Mouse (Mus musculus) limb, embryonic 14.5 days (tissue): ENCODE data around the gene Gm11032. TPM values are rescaled to one million over a fixed set of nuclear protein-coding genes. Genes with fewer than 3 reads are reported as not detected.

Experiments
- ATAC-seq: fragments of 200-750 bp; cut with Nextera tagmentation; 2 replicates; pipeline ENCODE4 v1.8.0; 2017; ENCODE audit warnings: low read depth, moderate number of reproducible peaks, moderate TSS enrichment; ENCODE audit not compliant: low FRiP score
- DNase-seq: peaks from one replicate; pipeline ENCODE4 v3.0.0-alpha.2; 2015; ENCODE audit warnings: low spot score
- H3K27ac ChIP-seq: fragments of 300-500 bp; sonication (generic); replicated peaks from 2 replicates; pipeline ENCODE4 v1.5.1; 2014; ENCODE audit warnings: low read depth, mild to moderate bottlenecking, low read length, moderate library complexity, mixed read lengths
- H3K27me3 ChIP-seq: fragments of 300-500 bp; sonication (generic); 2 replicates; pipeline ENCODE4 v1.6.1; 2014; ENCODE audit warnings: low read length, mixed read lengths; ENCODE audit not compliant: control insufficient read depth, insufficient read depth
- H3K36me3 ChIP-seq: fragments of 300-500 bp; sonication (generic); 2 replicates; pipeline ENCODE4 v1.6.1; 2014; ENCODE audit warnings: mild to moderate bottlenecking, low read length, moderate library complexity, mixed read lengths; ENCODE audit not compliant: control insufficient read depth, insufficient read depth
- H3K4me1 ChIP-seq: fragments of 300-500 bp; sonication (generic); 2 replicates; pipeline ENCODE4 v1.6.1; 2014; ENCODE audit warnings: antibody characterized with exemption, low read length, mixed read lengths; ENCODE audit not compliant: control insufficient read depth, insufficient read depth
- H3K4me2 ChIP-seq: fragments of 300-500 bp; sonication (generic); replicated peaks from 2 replicates; pipeline ENCODE4 v1.6.1; 2014; ENCODE audit warnings: low read depth, mild to moderate bottlenecking, low read length, moderate library complexity; ENCODE audit not compliant: severe bottlenecking
- H3K4me3 ChIP-seq: fragments of 300-500 bp; sonication (generic); replicated peaks from 2 replicates; pipeline ENCODE4 v1.5.1; 2014; ENCODE audit warnings: low read length
- H3K9ac ChIP-seq: fragments of 300-500 bp; sonication (generic); 2 replicates; pipeline ENCODE4 v1.6.1; 2014; ENCODE audit warnings: mild to moderate bottlenecking, low read depth, low read length, moderate library complexity; ENCODE audit not compliant: severe bottlenecking
- H3K9me3 ChIP-seq: fragments of 300-500 bp; sonication (generic); 2 replicates; pipeline ENCODE4 v1.6.1; 2016; ENCODE audit warnings: low read length; ENCODE audit not compliant: control insufficient read depth
- POLR2A ChIP-seq: fragments of 200-500 bp; IDR thresholded peaks from 2 replicates; pipeline ENCODE4 v1.8.0; 2012; ENCODE audit warnings: inconsistent platforms, mild to moderate bottlenecking, moderate library complexity, borderline replicate concordance; ENCODE audit not compliant: insufficient read depth, insufficient read length; ENCODE audit errors: extremely low read depth
- WGBS: fragments of 180-500 bp; shearing (Covaris S2); extraction: QIAGEN DNeasy Blood & Tissue Kit; methylation state at CpG from one replicate; pipeline ENCODE4 v1.1.7; 2014; 5-methylcytosine and 5-hydroxymethylcytosine counted together
- polyA plus RNA-seq, 2 experiments: library from polyadenylated mRNA; depleted of rRNA in 1 of 2; stranded (reverse) in 1 of 2; unstranded in 1 of 2; fragments of >200 nt; fragmentation: Nextera tagmentation in 1 of 2; extraction: Ambion mirVana in 1 of 2; gene quantifications; 2 replicates each; pipeline versions ENCODE4 v1.2.1 to v1.2.3; 2012 to 2014

Gm11032 gene
- polyA plus RNA-seq, 2 experiments, result not detected

GRCm38 (mm10) chr11:4662496-4662878, 42.6 kb downstream of the Gm11032 start:
- Histone ChIP-seq H3K4me1 (no peaks in the 10 kb centered on the region), H3K9me3 (no peaks in the 10 kb centered on the region), H3K9ac (no peak overlapping the region), H3K27me3 (no peaks in the 10 kb centered on the region), H3K4me2 (no peak overlapping the region), H3K4me3 (no peak overlapping the region), H3K27ac (no peak overlapping the region), H3K36me3 (peaks cover 56% of the 10 kb centered on the region)
- no peak for ATAC-seq
- whole genome bisulfite sequencing, result 92% methylated on average over 11 of the region's 11 CpGs
- DNase-seq, result no peak
- TF ChIP-seq POLR2A, result no peak

Other genes with a start within 250 kb of the Gm11032 start
- gene Hormad2, start 179.0 kb upstream of the Gm11032 start, polyA plus RNA-seq (2012; rRNA removed), result 0.25 and 0.45 TPM in 2 replicates
- 0.23 TPM in 1 of 2 replicates, not detected in the other for gene Hormad2, start 179.0 kb upstream of the Gm11032 start, polyA plus RNA-seq (2014; fragmentation: Nextera tagmentation; extraction: Ambion mirVana)
- 33.9 and 38.0 TPM in 2 replicates for gene Mtmr3, start 25.2 kb upstream of the Gm11032 start, polyA plus RNA-seq (2012; rRNA removed)
- gene Mtmr3, start 25.2 kb upstream of the Gm11032 start, polyA plus RNA-seq (2014; fragmentation: Nextera tagmentation; extraction: Ambion mirVana), result 29.4 and 33.6 TPM in 2 replicates
- 30.8 and 33.3 TPM in 2 replicates for gene Ascc2, start 17.7 kb downstream of the Gm11032 start, polyA plus RNA-seq (2012; rRNA removed)
- gene Ascc2, start 17.7 kb downstream of the Gm11032 start, polyA plus RNA-seq (2014; fragmentation: Nextera tagmentation; extraction: Ambion mirVana), result 32.6 and 33.1 TPM in 2 replicates
- gene Uqcr10, start 84.3 kb downstream of the Gm11032 start, polyA plus RNA-seq (2012; rRNA removed), result 607 and 868 TPM in 2 replicates
- gene Uqcr10, start 84.3 kb downstream of the Gm11032 start, polyA plus RNA-seq (2014; fragmentation: Nextera tagmentation; extraction: Ambion mirVana), result 681 and 756 TPM in 2 replicates
- gene Zmat5, start 84.6 kb downstream of the Gm11032 start, polyA plus RNA-seq (2012; rRNA removed), result 42.1 TPM in 2 replicates
- 56.4 and 61.3 TPM in 2 replicates for gene Zmat5, start 84.6 kb downstream of the Gm11032 start, polyA plus RNA-seq (2014; fragmentation: Nextera tagmentation; extraction: Ambion mirVana)
- 0.10 and 0.14 TPM in 2 replicates for gene Cabp7, start 126.7 kb downstream of the Gm11032 start, polyA plus RNA-seq (2012; rRNA removed)
- 0.12 and 0.17 TPM in 2 replicates for gene Cabp7, start 126.7 kb downstream of the Gm11032 start, polyA plus RNA-seq (2014; fragmentation: Nextera tagmentation; extraction: Ambion mirVana)
- 64.9 and 71.5 TPM in 2 replicates for gene Nf2, start 229.5 kb downstream of the Gm11032 start, polyA plus RNA-seq (2012; rRNA removed)
- 37.7 and 44.8 TPM in 2 replicates for gene Nf2, start 229.5 kb downstream of the Gm11032 start, polyA plus RNA-seq (2014; fragmentation: Nextera tagmentation; extraction: Ambion mirVana)